Mouse (Mus musculus) adrenal gland, postnatal 10 days (tissue): ENCODE results near the gene Drap1. TPM values are rescaled to one million over a fixed set of nuclear protein-coding genes. Genes with fewer than 3 reads are reported as not detected.

Experiments
- DNase-seq: peaks from one replicate; pipeline ENCODE4 v3.0.0; 2021; ENCODE audit warnings: mixed read lengths
- total RNA-seq, 2 experiments: library from RNA; stranded (reverse); gene quantifications; 2 replicates each; pipeline ENCODE4 v1.2.3; 2021

Gene Drap1
- total RNA-seq, 2 experiments from 2014 or later, result 246 to 264 TPM

- no peak for DNase-seq
Observed at GRCm38 (mm10) chr19:5449673-5450072, 24.9 kb upstream of the Drap1 start.

GRCm38 (mm10) chr19:5448354-5449150, 23.8 kb upstream of the Drap1 start:
- DNase-seq, result peak; percentile 36

DNA sequence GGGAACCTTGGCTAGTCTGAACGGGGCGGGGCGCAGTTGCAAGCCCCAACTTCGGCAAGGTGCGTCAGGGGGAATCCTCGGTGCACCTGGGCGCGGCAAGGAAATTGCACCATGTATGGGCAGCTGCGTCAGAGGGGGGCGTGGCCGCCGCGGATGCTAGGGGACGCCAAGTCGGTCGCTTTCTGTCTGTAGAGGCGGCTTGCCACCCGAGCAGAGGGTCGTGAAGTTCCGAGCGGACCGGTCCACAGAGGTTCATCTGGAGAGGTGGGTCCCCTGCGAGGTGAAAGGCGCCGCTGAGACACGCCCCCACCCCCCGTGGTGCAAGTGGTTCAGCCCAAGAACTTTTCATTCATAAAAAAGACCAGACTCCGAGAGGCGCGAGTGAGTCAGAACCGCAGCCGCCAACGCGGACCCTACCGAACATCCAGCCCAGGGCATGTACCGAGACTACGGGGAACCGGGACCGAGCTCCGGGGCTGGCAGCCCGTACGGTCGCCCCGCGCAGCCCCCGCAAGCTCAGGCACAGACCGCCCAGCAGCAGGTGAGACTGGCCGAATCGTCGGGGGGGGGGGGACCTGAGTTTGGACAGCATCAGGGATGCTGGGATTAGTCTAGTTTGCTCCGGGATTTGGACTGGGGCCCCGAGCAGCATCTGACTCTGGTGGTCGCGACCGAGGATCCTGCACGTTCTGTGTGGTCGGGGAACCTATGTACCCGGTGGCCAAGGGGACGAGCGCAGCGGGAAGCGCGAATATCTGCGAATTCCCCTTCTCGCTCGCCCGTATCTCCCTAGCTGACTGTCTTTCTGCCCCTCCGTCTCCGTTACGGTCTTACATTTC, 23.0 kb upstream of the Drap1 start, which contains the start of gene Fosl1:
Fosl1 (plus strand) TSS at position 33 of the 839 bp plus-strand sequence.
- peak; percentile 82 for DNase-seq

DNA sequence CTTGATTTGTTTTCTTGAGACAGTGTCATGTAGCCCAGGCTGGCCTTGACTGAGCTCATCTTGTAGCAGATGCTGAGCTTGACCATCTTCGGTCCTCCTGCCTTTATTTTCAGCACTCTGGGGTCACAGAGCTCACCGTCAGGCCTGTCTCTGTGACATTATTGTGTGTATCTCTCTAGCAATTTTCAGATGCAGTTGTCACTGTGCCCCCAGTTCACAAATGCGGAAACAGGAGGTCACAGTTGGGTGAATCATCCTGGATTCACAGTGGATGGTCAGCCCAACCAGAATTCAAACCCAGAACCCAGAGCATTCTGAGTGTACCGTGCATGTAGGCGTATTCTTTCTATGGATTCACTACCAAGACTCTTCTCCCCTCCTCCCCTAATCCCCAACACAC, 21.0 kb upstream of the Drap1 start:
- no peak for DNase-seq

DNA sequence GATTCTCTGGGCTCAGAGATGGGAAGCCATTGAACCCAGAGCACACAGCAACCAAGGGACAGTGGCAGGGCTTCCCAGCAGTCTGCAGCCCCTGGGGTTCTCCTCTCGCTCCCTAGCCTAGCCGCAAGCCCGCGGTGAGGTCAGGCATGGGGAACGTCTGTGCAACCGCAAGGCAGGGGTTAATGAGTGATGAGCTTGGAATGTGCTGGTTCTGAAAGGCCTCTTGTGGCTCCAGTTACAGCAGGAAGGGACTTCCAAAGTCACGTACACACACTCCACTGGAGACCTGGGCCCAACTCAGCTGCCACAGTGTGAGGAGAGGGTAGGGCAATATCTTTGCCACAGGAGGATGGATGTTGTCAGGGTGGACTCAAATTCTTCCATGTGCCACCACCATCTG, 20.2 kb upstream of the Drap1 start:
- no peak for DNase-seq

DNA sequence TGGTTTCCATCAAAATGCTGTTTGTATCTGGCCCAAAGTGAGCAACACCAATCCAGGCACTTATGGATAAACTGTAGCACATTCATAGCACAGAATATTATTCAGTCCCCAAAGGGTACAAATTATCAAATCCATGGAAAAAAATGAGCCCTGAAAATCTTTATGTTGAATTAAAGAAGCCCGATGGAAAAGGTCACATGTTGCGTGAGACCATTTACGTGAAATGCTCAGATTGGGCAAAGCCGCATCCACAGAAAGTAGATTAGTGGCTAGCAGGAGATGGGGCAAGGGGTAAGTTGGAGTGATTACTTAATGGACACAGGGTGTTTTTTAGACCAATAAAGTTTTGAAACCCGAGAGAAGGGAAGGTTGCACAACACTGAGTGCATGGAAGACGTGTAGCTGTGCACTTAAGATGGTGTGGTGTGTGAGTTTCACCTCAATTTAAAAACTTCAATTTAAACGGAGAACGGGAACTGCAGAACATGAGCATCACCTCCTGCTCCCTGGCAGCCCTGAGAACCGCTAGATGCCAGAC, 19.7 kb upstream of the Drap1 start:
- no peak for DNase-seq

DNA sequence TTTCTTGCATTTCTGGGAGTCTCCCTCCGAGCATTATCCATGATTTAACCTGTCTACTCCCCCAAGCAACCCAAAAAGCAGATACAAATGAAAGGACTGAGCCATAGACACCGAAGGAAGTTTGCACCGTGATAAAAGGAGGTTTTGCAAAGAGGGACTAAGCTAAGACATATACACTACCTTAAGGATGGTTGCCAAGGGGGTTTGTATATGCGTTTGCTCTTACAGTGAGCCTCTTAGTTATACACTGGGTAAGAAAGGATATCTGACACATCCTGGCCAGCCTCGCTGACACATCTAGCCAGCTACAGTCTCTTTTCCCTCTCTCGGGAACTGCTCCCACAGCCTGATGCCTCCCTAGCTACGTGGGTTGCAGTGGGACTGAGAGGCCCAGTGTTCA, 9.2 kb upstream of the Drap1 start:
- no peak for DNase-seq

- DNase-seq, result peak; percentile 83
Observed at GRCm38 (mm10) chr19:5432992-5433852, 8.4 kb upstream of the Drap1 start.

DNA sequence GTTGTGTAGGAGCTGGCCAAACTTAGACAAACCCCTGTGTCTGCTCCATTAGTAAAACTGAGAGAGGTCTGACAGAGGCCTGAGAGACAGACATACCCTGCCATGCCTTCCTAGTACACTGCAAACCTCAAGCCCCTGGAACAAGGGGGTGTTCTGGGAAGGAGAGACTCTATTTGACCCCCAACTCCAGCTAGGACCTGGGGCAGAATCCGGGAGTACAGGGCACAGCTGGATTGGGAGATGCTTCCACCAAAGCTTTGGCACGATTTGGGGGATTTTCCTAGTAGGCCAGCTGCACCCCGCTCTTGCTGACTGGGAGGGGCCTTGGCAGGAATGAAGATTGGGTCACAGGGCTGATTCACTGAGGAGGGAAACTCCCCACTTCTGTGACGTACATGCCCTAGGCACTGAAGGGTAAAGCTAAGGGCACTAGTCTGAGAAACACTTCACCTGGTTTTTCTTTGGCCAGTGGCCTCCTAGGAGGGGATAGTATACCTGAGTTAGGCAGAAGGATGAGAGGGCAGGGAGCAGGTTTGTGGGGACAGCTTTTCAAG, 7.2 kb upstream of the Drap1 start:
- DNase-seq, result no peak

GRCm38 (mm10) chr19:5430408-5430807, 5.6 kb upstream of the Drap1 start:
- DNase-seq, result peak; percentile 48

DNA sequence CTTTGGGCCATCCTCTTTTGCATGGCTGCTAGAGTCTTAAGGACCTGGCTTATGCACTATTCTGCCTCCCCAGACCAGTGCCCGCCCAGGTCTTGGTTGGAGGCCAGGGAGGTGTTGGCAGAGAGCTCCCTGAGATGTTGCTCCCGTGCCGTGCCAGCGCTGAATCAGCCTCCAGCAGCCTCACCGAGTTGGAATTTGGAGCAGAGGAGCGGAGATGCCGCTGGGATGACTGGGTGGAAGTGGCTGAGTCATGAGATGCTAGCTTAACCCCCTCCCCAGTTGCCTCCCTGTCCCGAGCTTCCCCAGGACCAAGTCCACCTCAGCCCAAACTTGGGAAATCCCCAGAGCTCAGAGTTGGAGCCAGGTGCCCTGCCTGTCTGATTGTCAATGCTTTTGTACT, 5.0 kb upstream of the Drap1 start:
- peak; percentile 88 for DNase-seq

DNA sequence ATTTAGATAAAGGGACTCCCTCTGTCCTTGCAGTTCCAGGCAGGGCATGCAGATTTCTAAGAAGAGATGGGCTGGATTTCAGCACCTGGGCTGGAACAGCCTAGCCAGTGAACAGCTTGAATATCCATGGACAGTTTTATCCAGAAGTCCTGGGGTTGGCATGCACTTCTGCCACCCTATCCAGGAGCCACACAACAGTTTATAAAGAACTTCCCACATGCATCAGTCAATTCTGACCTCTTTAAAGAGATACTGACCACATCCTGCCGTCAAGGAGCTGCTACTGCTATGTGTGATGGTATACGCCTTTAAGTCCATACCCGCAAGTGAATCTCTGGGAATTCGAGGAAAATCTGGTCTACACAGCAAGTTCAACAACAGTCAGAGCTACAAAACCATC, 4.4 kb upstream of the Drap1 start:
- DNase-seq, result no peak

GRCm38 (mm10) chr19:5428083-5428482, 3.3 kb upstream of the Drap1 start:
- peak; percentile 58 for DNase-seq

DNA sequence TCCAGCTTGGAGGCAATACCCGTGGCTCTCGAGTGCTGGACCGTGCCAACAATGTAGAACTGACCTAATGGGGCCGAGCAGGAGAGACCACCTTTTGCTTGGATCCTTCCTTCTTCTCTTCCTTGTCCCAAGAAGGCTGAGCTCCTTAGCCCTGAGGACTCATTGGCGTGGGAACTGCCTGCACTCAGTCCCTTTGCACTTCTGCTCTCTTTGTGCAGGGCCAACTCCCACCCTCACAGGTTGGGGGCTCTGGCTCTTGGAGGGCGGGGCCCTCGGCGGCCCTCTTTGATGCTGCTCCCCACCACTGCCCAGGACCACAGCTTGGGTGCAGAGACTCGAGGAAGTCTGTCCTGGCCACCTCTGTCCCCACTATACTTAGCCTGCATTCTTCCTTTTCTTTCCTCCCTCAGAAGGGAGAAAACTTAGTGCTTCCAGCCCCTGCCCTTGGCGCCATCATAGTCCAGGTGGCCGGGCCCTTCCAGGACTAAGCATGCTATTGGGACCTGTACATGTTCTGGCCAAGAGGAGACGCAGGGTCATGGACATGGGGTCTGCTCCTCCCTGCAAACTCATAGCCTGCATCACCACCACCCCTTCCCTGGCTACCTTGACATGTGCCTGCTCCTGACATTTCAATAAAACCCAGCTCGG, 2.0 kb upstream of the Drap1 start:
- no peak for DNase-seq

DNA sequence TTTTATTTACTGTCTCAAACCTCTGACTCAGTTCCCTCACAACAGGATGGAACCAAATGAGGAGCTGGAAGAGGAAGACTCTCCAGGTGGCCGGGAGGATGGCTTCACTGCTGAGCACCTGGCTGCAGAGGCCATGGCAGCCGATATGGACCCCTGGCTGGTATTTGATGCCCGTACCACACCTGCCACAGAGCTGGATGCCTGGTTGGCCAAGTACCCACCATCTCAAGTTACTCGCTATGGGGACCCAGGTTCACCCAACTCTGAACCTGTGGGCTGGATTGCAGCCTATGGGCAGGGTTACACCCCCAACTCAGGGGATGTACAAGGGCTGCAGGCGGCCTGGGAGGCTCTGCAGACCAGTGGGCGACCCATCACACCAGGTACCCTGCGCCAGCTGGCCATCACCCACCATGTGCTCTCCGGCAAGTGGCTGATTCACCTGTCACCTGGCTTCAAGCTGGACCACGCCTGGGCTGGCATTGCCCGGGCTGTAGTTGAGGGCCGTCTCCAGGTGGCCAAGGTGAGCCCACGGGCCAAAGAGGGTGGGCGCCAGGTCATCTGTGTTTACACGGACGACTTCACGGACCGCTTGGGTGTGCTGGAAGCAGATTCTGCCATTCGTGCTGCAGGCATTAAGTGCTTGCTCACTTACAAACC, 1.3 kb upstream of the Drap1 start:
- no peak for DNase-seq

DNA sequence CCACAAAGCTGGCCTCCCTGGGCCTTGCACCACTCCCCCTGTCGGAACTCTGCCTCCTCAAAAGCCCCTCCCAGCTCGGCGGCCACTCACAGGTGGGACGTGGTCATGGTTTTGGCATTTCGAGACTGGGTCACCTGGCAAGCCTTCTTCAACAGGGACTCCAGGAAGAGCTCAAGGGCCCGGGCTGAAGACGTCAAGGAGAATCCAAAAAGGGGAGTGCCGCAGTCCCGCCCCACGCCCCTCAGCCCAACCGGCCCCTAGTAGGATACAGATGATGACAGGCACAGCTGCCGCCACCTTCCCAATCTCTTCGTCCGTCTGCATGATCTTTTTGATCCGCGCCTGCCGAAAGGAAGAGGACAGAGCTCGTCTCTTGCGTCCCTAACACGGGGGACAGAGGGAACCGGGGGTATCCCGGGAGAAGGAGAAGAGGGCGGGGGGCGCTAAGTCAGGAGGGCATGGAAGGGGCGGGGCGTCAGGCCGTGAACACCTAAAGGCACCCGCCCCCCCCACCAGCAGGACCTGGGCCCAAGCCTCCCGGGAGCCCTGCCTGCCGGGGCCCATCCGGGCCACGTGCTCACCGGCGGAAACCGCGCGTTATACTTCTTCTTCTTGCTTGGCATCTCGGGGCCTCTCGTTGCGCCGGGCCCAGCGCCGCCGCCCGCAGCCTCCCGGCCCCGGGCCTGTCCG, 542 bp downstream of the Drap1 start:
- peak; percentile 82 for DNase-seq

GRCm38 (mm10) chr19:5423561-5423960, 1.2 kb downstream of the Drap1 start:
- no peak for DNase-seq

- no peak for DNase-seq
Observed at GRCm38 (mm10) chr19:5422895-5423443, 1.8 kb downstream of the Drap1 start.

- peak; percentile 23 for DNase-seq
Observed at GRCm38 (mm10) chr19:5422267-5422666, 2.5 kb downstream of the Drap1 start.

- DNase-seq, result no peak
Observed at GRCm38 (mm10) chr19:5421784-5422183, 3.0 kb downstream of the Drap1 start.
